Mouse (Mus musculus) lung, postnatal 0 days (tissue): Measurements from ENCODE around the gene Chrna7. TPM values are rescaled to one million over a fixed set of nuclear protein-coding genes. Genes with fewer than 3 reads are reported as not detected.

Experiments used
- ATAC-seq: fragments of 200-750 bp; cut with Nextera tagmentation; 2 replicates; pipeline ENCODE4 v1.8.0; 2017; ENCODE audit warnings: moderate library complexity
- DNase-seq: peaks from one replicate; pipeline ENCODE4 v3.0.0-alpha.2; 2016; ENCODE audit warnings: low spot score
- H3K27ac ChIP-seq: fragments of 300-500 bp; sonication (generic); 2 replicates; pipeline ENCODE4 v1.5.1; 2014; ENCODE audit warnings: antibody characterized with exemption, mild to moderate bottlenecking, low read length, mixed read lengths
- H3K27me3 ChIP-seq: fragments of 300-500 bp; sonication (generic); replicated peaks from 2 replicates; pipeline ENCODE4 v1.6.1; 2014; ENCODE audit warnings: low read length, mixed read lengths; ENCODE audit not compliant: insufficient read depth
- H3K36me3 ChIP-seq: fragments of 300-500 bp; sonication (generic); 2 replicates; pipeline ENCODE4 v1.6.1; 2014; ENCODE audit warnings: low read length, mixed read lengths; ENCODE audit not compliant: insufficient read depth
- H3K4me1 ChIP-seq: fragments of 300-500 bp; sonication (generic); 2 replicates; pipeline ENCODE4 v1.6.1; 2014; ENCODE audit warnings: antibody characterized with exemption, low read depth, low read length, mixed read lengths; ENCODE audit not compliant: insufficient read depth
- H3K4me2 ChIP-seq: fragments of 300-500 bp; sonication (generic); replicated peaks from 2 replicates; pipeline ENCODE4 v1.6.1; 2014; ENCODE audit warnings: low read depth, mild to moderate bottlenecking, low read length, moderate library complexity, mixed read lengths
- H3K4me3 ChIP-seq: fragments of 300-500 bp; sonication (generic); 2 replicates; pipeline ENCODE4 v1.5.1; 2014; ENCODE audit warnings: low read depth, low read length
- H3K9ac ChIP-seq: fragments of 300-500 bp; sonication (generic); replicated peaks from 2 replicates; pipeline ENCODE4 v1.6.1; 2014; ENCODE audit warnings: low read depth, mild to moderate bottlenecking
- H3K9me3 ChIP-seq: fragments of 300-500 bp; sonication (generic); 2 replicates; pipeline ENCODE4 v1.6.1; 2016; ENCODE audit warnings: low read length, mixed read lengths
- CTCF ChIP-seq: IDR thresholded peaks from 2 replicates; pipeline ENCODE4 v1.5.1; 2016; ENCODE audit warnings: antibody characterized with exemption, mild to moderate bottlenecking
- EP300 ChIP-seq: IDR thresholded peaks from 2 replicates; pipeline ENCODE4 v1.6.1; 2016; ENCODE audit warnings: antibody characterized with exemption, mild to moderate bottlenecking, control low read depth
- whole genome bisulfite sequencing: fragments of 180-500 bp; shearing (Covaris S2); extraction: QIAGEN DNeasy Blood & Tissue Kit; methylation state at CpG from one replicate; pipeline ENCODE4 v1.1.7; 2014; 5-methylcytosine and 5-hydroxymethylcytosine counted together
- polyA plus RNA-seq: library from polyadenylated mRNA; unstranded; fragments of >200 nt; fragmentation: Nextera tagmentation; extraction: Ambion mirVana; gene quantifications from 2 replicates; pipeline ENCODE4 v1.2.1, GENCODE M21; 2015

Chrna7 gene
- polyA plus RNA-seq, 1 experiment from 2014 or later, result 0.05 TPM

GRCm38 (mm10) chr7:63085954-63086353 is 126.4 kb downstream of the Chrna7 start:
- DNase-seq (no peak), ATAC-seq (no peak)
- no peak overlapping the region for H3K27ac ChIP-seq
- no peak overlapping the region for H3K4me3 ChIP-seq
- no peaks in the 10 kb centered on the region for H3K9me3 ChIP-seq
- no peak for TF ChIP-seq CTCF
- TF ChIP-seq EP300, result no peak
- H3K4me1 ChIP-seq, result no peaks in the 10 kb centered on the region
- no peak overlapping the region for H3K4me2 ChIP-seq
- no peak overlapping the region for H3K9ac ChIP-seq
- WGBS, result 89% methylated on average over 4 of the region's 4 CpGs
- no peaks in the 10 kb centered on the region for H3K27me3 ChIP-seq
- H3K36me3 ChIP-seq, result no peaks in the 10 kb centered on the region

DNA sequence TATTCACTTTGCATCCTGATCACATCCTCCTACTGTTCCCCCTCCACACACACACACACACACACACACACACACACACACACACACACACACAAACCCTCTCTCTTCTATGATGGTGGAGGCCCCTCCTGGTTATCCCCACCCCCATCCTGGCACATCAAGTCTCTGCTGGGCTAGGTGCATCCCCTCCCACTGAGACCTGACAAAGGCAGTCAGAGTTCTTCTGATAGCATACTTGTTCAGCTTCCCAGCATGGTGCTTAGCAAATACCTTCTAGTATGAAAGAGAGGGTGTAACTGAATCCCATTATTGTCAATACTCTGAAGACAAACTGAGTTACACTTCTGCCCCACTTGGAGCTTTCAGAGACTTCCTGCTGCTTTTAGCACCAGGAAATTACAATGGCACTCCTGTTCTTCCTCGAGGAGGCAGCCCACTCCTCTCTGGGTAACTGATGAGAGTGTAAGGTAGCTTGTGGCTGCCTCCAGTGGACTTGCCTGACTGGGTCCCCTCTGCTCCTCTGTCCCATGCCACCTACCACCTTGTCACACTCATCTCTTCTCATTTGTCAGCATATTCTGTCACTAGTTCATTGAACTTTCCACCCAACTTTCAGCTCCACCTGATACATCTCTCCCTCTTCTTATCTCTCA is 127.9 kb downstream of the Chrna7 start:
- Histone ChIP-seq H3K9me3 (no peaks in the 10 kb centered on the region), H3K27me3 (no peaks in the 10 kb centered on the region), H3K36me3 (no peaks in the 10 kb centered on the region), H3K4me3 (no peak overlapping the region), H3K9ac (no peak overlapping the region), H3K4me1 (no peaks in the 10 kb centered on the region), H3K27ac (no peak overlapping the region), H3K4me2 (no peak overlapping the region)
- ATAC-seq (no peak), DNase-seq (no peak)
- TF ChIP-seq CTCF, result no peak
- no peak for TF ChIP-seq EP300
- WGBS, result 7% methylated on average over 1 of the region's 1 CpGs

DNA sequence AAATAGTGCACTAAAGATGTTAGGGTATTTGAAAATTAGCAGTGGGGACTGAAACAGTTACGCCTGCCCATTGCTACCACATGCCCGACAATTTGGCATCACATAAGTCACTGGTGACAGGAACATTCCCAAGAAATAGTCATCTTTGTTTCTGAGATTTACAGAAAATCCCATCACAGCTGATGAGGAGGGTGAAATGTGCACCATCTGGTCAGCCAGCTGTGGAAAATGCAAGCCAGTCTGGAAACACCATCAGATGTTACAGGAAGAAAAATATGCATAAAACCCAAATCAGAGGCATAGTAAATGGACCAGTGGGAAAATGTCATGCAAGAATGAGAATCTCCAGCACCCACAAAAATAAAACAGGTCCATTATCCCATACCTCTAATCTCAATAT is 151.4 kb downstream of the Chrna7 start:
- Histone ChIP-seq H3K36me3 (no peaks in the 10 kb centered on the region), H3K4me2 (no peak overlapping the region), H3K4me1 (no peaks in the 10 kb centered on the region), H3K27me3 (no peaks in the 10 kb centered on the region), H3K9ac (no peak overlapping the region), H3K27ac (no peak overlapping the region), H3K9me3 (no peaks in the 10 kb centered on the region), H3K4me3 (no peak overlapping the region)
- WGBS, result 65% methylated on average over 2 of the region's 2 CpGs
- ATAC-seq (no peak), DNase-seq (no peak)
- TF ChIP-seq CTCF (no peak), EP300 (no peak)

Other genes starting within 250 kb of the Chrna7 start
- gene Otud7a, start 232.2 kb upstream of the Chrna7 start, polyA plus RNA-seq, result 0.07 and 0.11 TPM in 2 replicates